Mouse (Mus musculus) limb, embryonic 13.5 days (tissue): ENCODE measurements around the gene 3110018I06Rik. TPM values are rescaled to one million over a fixed set of nuclear protein-coding genes. Genes with fewer than 3 reads are reported as not detected.

ENCODE experiments used
- ATAC-seq: fragments of 200-750 bp; cut with Nextera tagmentation; 2 replicates; pipeline ENCODE4 v1.8.0; 2017; ENCODE audit warnings: low read depth, moderate number of reproducible peaks, moderate TSS enrichment; ENCODE audit not compliant: low FRiP score
- H3K27ac ChIP-seq: fragments of 300-500 bp; sonication (generic); 2 replicates; pipeline ENCODE4 v1.5.1; 2015; ENCODE audit warnings: inconsistent platforms, mild to moderate bottlenecking, moderate library complexity
- H3K27me3 ChIP-seq: fragments of 300-500 bp; sonication (generic); 2 replicates; pipeline ENCODE4 v1.6.1; 2015; ENCODE audit warnings: mild to moderate bottlenecking, inconsistent platforms
- H3K36me3 ChIP-seq: fragments of 300-500 bp; sonication (generic); 2 replicates; pipeline ENCODE4 v1.6.1; 2015; ENCODE audit warnings: inconsistent platforms, mild to moderate bottlenecking, moderate library complexity
- H3K4me1 ChIP-seq: fragments of 300-500 bp; sonication (generic); 2 replicates; pipeline ENCODE4 v1.6.1; 2015; ENCODE audit warnings: inconsistent platforms
- H3K4me2 ChIP-seq: fragments of 300-500 bp; sonication (generic); replicated peaks from 2 replicates; pipeline ENCODE4 v1.6.1; 2015; ENCODE audit warnings: inconsistent platforms, mild to moderate bottlenecking, moderate library complexity
- H3K4me3 ChIP-seq: fragments of 300-500 bp; sonication (generic); 2 replicates; pipeline ENCODE4 v1.5.1; 2015; ENCODE audit warnings: moderate library complexity, mild to moderate bottlenecking, inconsistent platforms
- H3K9ac ChIP-seq: fragments of 300-500 bp; sonication (generic); 2 replicates; pipeline ENCODE4 v1.6.1; 2015; ENCODE audit warnings: mild to moderate bottlenecking, inconsistent platforms
- H3K9me3 ChIP-seq: fragments of 300-500 bp; sonication (generic); 2 replicates; pipeline ENCODE4 v1.6.1; 2016; ENCODE audit warnings: inconsistent platforms
- WGBS: fragments of 180-500 bp; shearing (Covaris S2); methylation state at CpG from one replicate; pipeline ENCODE4 v1.1.7; 2015; 5-methylcytosine and 5-hydroxymethylcytosine counted together
- polyA plus RNA-seq: library from polyadenylated mRNA; unstranded; fragments of >200 nt; fragmentation: Nextera tagmentation; extraction: Ambion mirVana; gene quantifications from 2 replicates; pipeline ENCODE4 v1.2.1, GENCODE M21; 2015

3110018I06Rik gene
- polyA plus RNA-seq, 1 experiment from 2014 or later: not detected

- H3K9ac ChIP-seq: no peak overlapping the region
- ATAC-seq: no peak; the same call in 1 of the 2 replicates
- peaks cover 6% of the 10 kb centered on the region for H3K4me1 ChIP-seq
- no peaks in the 10 kb centered on the region for H3K9me3 ChIP-seq
- WGBS: 50% methylated on average over 11 of the region's 11 CpGs
- no peak overlapping the region for H3K4me2 ChIP-seq
- H3K27me3 ChIP-seq: 0 out of 2 replicates have a peak, but pooled peaks cover 3% of the 10 kb centered on the region
- H3K4me3 ChIP-seq: no peak overlapping the region
- H3K27ac ChIP-seq: no peak overlapping the region; the same call in 1 of the 2 replicates
- no peaks in the 10 kb centered on the region for H3K36me3 ChIP-seq
Observed at GRCm38 (mm10) chr12:107516265-107517217, 28.1 kb downstream of the 3110018I06Rik start.

- ATAC-seq: no peak
Observed at GRCm38 (mm10) chr12:107520941-107521340, 32.5 kb downstream of the 3110018I06Rik start.

DNA sequence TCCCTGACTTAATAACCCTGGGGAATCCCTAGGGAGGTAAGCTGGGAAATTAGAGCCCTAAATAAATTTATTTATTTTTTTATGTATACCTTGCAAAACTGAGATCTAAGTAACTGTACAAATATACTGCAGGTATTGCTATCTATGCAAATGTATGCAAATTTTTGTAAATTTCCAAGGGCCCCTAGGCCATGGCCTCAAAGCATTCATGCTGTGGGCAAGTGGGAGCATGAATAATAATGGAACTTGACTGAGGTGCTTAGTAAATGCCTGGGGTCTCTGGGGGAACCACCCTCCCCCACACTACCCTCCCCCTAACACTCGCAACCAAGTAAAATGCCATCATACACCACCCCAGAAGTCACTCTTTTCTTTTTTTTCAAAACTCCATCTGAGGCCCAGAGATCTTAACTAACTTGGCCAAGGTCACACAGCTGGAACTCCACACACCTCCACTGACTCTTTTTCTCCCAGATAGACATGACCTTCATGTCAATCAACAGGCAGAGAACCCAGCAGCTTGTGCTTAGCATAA, 40.0 kb downstream of the 3110018I06Rik start:
- Histone ChIP-seq H3K4me3 (no peak overlapping the region), H3K4me1 (no peaks in the 10 kb centered on the region), H3K9me3 (peaks cover 7% of the 10 kb centered on the region), H3K4me2 (no peak overlapping the region), H3K36me3 (no peaks in the 10 kb centered on the region), H3K27me3 (no peaks in the 10 kb centered on the region), H3K27ac (no peak overlapping the region), H3K9ac (no peak overlapping the region)
- 65% methylated on average over 1 of the region's 1 CpGs for WGBS
- no peak for ATAC-seq

More at GRCm38 (mm10) chr12:107520941-107521340, 32.5 kb downstream of the 3110018I06Rik start:
- Histone ChIP-seq H3K4me3 (no peak overlapping the region), H3K9ac (no peak overlapping the region), H3K9me3 (no peaks in the 10 kb centered on the region), H3K27ac (no peak overlapping the region), H3K4me1 (peaks cover 6% of the 10 kb centered on the region), H3K36me3 (no peaks in the 10 kb centered on the region), H3K4me2 (no peak overlapping the region), H3K27me3 (0 out of 2 replicates have a peak, but pooled peaks cover 3% of the 10 kb centered on the region)
- WGBS: 81% methylated on average over 3 of the region's 3 CpGs

GRCm38 (mm10) chr12:107532871-107533270, 44.4 kb downstream of the 3110018I06Rik start:
- Histone ChIP-seq H3K27me3 (no peaks in the 10 kb centered on the region), H3K4me2 (no peak overlapping the region), H3K9ac (no peak overlapping the region), H3K4me1 (no peaks in the 10 kb centered on the region), H3K36me3 (no peaks in the 10 kb centered on the region), H3K4me3 (no peak overlapping the region), H3K9me3 (peaks cover 7% of the 10 kb centered on the region), H3K27ac (no peak overlapping the region)
- WGBS: 87% methylated on average over 7 of the region's 7 CpGs
- no peak for ATAC-seq
